Mouse (Mus musculus) embryonic fibroblast, embryonic 13.5 days (primary cell): ENCODE measurements around the gene Il2rb.

Source experiments
- CTCF ChIP-seq: IDR thresholded peaks from 2 replicates; pipeline ENCODE4 v1.5.1; 2011; ENCODE audit warnings: mild to moderate bottlenecking, control low read depth, low read length, moderate library complexity, borderline replicate concordance; ENCODE audit not compliant: insufficient read depth
- POLR2A ChIP-seq: IDR thresholded peaks from 2 replicates; pipeline ENCODE4 v1.6.1; 2011; ENCODE audit warnings: low read depth, mild to moderate bottlenecking, control low read depth, low read length, moderate library complexity

- no peak for TF ChIP-seq CTCF
- TF ChIP-seq POLR2A = no peak
Observed at GRCm38 (mm10) chr15:78483311-78483710, 11.8 kb downstream of the Il2rb start.
